Mouse (Mus musculus) kidney, postnatal 36 days (tissue): Measurements from ENCODE around the gene Zfp280b.
"Not testable (repeated sequence)": the region's sequence is repeated elsewhere in the genome, so short reads cannot be mapped to it uniquely, and the experiment has no call there.

Experiments
- DNase-seq, 2 experiments: peaks; one replicate each; pipeline ENCODE4 v3.0.0; 2021 to 2022; ENCODE audit warnings: mixed read lengths in 2 of 2

Gene Zfp280b

DNA sequence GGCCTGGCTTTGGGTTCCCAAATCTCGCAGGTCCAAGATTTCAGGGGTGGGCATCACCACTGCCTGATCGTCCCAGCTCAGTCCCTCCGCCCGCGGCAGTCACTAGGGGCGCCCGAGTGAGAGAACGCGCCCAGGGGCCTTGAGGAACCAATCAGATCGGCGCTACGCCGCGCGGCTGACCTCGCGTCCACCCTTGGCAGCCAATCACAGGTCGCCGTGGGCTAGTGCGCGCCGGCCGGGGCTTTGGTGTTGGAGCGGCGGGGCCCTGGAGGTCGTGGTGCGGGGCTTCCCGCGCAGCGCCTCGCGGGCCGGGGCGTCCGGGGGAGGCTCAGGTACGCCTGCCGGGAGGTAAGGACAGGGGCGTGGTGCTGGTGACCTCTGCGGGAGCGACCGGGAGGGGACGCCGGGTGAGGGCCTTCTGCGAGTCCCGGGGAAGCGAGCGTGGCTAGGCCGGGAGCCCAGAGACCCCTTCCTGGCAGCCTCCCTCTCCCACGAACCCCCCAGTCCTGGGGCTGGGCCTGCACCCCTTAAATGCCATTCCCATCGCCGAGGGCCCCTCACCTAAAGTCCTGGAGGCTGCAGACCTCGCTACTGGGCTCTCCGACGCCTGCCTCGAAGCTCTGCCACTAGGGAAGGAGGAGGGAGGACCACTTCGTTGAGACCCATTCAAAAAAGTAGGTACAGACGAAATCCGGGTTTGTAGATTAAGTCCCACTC, at the start of gene Zfp280b:
Zfp280b (plus strand) TSS at position 249 of the 717 bp plus-strand sequence.
- DNase-seq = peak; percentile 96 to 98

DNA sequence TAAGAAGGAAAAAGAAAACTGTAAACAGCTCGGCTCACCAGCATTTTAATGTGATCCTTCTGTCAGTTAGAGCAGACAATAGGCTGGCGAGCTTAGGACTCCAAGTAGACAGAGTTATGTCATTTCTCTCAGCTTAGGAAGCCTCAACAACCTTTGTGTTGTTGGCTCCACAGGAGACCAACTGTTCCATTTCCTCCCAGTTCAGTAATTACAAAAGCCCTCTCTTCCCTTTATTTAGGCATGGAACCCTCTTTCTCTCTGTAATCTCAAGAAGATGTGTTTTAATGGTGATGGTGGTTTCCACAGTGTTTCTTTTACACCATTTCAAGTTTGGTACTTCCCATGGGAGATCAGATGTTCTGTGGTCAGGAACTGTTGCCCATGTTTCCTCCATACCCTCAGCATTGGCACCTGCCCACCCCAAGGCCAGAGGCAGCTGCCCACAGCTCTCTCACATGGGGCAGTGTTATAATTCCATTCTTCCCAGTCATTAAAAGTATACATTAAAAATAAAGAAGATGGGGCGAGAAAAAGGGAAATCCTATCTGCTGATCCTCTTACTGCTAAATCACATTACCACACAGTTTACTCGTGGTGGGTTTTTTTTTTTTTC, 41.9 kb upstream of the Zfp280b start:
- no peak for DNase-seq

DNA sequence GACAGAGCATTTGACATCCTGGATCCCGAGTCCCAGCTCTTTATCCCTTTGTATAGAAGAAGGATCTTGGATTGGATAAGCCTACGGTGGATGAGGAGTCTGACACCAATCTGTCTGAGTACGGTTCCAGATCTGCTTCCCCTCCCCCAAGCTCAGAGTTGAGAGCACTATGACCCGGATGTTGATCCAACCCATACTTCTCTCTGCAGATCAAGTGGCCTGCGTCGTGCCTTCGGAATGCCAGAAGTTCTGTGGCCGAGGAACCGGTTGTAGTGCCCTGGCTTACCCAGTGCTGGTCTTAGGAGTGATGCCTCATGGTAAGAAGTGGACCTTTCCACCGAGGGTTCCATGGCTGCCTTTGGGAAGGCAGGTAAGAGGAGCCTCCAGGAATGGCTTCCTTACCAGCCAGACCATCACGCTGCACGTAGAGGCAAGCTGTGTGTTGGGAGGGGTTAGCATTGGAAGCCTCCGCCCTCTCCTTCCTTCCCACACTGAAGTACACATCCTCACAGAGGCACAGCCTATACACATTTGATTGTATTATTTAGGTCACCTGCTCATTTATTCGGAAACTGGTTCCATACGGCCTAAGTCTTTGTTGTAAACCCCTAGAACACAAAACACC, 38.7 kb upstream of the Zfp280b start:
- no peak for DNase-seq

DNA sequence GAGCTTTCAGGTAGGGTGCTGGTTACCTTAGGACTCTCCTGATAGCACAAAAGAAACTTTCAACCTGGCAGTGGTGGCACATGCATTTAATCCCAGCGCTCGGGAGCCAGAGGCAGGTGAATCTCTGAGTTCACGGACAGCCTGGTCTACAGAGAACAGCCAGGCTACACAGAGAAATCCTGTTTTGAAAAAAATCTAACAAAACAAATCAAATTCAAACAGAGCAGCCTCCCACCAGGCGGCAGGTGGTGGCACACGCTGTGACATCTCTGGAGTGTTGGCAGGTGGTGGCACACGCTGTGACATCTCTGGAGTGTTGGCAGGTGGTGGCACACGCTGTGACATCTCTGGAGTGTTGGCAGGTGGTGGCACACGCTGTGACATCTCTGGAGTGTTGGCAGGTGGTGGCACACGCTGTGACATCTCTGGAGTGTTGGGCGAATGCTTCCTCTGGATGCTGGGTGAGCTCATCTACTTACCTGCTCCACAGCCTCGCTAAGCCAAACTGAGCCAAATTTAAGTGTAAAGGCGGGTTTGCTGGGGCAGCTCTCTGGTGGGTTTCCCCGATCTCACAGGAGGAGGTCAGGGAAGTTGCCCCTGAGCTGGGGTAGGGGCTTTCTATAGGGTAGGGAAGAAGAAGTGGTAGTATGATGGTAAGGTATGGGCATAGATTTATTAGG, 37.8 kb upstream of the Zfp280b start:
- DNase-seq = not testable (repeated sequence)

DNA sequence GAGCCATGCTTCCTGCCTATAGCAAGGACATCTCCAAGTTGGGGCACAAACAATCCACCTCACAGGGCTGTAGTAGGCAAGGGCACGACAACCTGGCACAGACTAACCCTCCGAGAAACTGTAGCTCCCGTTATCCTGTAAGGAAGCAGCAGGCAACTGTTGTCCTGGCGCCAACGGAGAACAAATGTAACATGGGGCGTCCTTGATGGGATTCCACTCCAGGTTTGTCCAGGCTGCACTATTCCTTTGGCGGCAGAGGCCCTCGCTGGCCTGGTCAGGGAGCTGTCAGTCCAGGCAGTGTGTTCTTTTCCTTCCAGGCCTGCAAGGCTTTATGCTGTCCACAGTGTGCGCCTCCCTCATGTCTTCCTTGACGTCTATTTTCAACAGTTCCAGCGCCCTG, 37.0 kb upstream of the Zfp280b start:
- DNase-seq = no peak

DNA sequence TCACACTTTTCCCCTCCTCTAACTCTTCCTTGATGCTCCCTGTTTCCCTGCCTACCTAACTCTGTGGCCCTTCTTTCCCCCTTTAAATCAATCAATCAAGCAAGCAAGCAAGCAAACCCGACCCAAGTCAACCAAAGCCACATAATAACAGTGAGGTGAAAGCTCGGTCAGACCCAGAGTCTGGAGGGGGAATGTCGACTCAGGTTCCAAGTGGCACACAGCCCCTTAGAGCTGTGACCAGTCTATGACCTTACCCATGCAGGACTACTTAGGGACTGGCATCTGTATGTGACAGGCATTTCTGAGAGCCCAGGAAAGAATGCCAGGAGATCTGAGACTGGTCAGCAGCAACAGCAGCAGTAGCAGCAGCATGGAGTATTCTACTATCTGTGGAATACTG, 36.1 kb upstream of the Zfp280b start:
- no peak for DNase-seq

DNA sequence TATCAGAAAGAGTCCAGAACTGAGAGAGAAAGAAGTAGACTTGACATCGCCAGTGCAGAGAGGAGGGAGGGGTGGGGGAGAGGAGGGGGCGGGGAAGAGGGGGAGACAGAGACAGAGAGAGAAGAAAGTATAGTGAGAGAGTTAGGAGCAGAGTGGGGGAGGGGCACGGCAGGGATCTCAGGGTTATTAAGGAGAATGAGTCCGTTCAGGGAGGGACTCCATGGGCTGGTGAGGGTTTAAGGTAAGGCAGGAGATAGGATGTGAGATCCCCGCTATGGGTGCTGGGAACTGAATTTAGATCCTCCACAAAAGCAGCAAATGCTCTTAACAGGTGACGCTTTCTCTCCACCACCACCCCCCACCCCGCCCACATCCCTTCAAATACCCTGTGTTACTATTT, 31.3 kb upstream of the Zfp280b start:
- no peak for DNase-seq

DNA sequence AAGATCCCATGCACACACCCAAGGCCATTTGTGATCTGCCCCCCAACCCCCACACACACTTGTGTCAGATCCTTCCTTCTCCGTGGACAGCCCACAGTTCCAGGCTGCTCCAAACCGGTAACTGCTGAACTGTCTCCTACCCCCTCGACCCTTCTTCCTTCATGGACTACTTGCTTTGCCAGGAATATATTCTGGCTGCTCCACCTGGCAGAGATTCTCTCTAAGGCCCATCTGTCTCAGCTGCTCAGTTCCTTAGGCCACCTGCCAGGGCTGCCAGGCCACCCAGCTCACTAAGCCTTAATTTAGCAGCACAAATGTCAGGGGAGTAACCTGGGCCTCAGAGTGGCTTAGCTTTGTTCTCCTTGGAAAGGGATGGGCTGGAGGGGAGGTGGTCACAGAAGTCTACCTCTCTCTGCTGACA, 30.3 kb upstream of the Zfp280b start:
- DNase-seq = no peak

DNA sequence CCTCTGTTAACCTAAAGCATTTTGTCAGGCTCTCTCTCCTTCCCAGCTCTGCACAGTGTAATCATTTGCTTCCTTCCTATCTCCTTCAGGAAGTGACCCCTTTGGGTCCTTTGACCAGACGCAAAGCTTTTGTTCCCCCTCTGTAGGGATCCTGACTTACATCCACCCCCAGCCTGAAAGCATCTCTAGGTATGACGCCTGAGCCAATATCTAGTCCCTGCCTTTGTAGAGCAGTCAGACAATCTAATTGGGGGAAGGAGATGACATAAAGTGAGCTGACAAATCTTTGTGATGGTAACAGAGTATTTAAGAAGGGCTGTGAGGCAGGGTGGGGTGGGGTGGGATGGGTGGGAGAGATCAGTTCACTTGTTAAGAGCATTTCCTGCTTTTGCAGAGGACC, 29.8 kb upstream of the Zfp280b start:
- no peak for DNase-seq

DNA sequence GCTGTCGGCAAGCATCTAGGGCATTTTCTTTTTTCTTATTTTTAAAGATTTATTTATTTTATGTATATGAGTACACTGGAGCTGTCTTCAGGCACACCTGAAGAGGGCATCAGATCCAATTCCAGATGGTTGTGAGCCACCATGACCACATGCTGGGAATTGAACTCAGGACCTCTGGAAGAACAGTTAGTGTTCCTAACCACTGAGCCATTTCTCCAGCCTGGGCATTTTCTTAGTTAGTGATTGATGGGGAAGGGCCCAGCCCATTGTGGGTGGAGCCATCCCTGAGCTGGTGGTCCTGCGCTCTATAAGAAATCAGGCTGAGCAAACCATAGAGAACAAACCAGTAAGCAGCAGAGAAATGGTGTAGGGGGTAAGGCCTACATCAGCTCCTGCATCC, 29.2 kb upstream of the Zfp280b start:
- no peak for DNase-seq

DNA sequence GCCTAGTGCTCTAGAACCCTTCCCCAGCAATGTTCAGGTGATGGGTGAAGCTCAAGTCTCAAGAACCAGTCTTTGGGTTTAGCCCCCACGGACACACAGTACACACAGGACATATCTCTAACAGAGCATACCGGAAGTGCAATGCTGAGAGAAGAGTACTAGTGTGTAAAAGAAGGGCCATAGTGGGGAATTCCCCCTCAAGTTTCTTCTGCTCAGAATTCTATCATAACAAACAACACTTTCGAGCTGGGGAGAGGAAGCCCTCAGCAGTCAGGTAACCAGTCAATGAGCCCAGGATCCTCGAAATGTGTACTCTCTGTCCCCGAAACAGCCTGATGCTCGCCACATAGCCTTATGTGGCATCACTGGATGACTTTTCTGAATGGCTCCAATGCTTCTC, 26.1 kb upstream of the Zfp280b start:
- DNase-seq = no peak

DNA sequence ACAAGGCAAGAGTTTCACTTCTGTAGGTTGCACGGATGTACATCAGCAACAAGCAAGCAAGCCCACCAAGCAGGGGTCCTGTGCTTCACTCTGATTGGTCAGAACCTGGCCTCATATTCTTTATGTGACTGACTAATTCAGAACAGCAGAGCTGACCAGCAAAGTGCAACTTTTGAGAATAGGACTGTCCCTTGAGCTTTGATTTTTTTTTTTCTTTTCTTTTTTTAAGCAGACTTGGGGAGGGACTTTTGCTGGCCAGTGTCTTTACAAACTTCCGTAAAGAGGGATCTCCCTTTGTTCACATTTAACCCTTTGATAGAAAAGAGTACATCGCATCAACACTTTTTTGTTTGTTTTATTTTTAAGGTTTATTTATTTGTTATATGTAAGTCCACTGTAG, 22.6 kb upstream of the Zfp280b start:
- DNase-seq = no peak

DNA sequence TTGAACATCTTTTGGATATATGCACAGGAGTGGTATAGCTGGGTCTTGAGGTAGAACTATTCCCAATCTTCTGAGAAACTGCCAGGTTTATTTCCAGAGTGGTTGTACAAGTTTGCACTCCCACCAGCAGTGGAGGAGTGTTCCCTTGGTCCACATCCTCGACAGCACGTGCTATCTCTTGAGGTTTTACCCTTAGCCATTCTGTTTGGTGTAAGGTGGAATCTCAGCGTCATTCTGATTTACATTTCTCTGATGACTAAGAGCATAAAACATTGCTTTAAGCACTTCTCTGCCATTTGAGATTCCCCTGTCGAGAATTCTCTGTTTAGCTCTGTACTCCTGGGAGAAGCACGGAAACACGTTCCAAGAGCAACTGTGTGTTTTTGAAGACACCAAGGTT, 19.5 kb upstream of the Zfp280b start:
- no peak for DNase-seq

DNA sequence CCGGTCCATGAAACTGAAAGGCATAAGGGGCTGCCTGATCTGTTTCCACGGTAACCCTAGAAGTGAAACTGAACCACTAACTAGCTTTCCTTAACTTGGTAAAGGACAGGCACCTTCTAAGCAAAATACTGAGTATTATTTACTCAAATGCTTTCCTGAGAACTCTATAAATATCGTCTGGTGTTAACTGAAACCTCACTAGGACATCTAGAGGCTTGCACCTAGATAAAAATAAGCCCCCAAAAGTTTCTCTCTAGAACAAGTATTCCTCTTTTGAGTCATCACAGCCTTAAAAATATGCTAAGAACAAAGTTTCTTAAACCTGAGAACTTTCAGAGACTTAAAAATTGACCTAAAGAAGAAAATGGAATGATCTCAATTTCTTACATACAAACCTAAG, 15.6 kb upstream of the Zfp280b start:
- DNase-seq = no peak

DNA sequence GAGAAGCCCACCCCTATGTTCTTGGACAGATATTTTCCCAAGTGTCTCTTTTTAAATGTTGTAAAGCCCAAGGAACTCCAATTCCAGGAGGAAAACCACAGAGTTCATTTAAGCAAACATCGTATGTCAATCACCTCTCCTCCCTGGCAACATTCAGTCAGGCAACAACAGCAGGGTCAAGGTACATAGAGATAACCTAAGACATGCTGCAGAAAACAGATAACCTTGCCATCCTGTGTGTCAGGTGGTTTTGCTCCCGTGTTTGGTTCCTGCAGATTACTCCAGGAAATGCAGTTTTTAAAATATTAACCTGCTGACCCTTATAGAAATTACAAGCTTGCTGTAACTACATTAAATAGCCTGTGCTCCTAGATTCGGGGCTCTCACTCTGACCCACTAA, 10.7 kb upstream of the Zfp280b start:
- no peak for DNase-seq

DNA sequence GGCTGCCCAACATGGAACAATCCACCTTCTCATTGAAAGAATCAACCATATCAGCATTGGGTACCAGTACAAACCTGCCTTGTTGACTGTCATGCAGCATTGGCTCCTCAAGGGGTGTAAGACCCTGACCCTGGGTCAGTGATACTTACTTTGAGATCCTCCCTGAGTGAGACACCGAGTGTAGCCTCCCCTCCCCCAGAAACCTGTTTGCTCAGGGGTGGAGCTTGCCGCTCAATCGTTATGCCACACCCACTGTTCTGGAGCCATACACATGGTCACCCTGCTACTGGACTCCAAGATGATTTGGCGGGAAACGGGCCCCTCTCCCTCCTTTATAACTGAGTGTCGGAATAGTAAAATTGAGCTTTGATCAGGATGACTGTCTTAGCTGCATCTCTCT, 8.5 kb upstream of the Zfp280b start:
- DNase-seq = no peak

DNA sequence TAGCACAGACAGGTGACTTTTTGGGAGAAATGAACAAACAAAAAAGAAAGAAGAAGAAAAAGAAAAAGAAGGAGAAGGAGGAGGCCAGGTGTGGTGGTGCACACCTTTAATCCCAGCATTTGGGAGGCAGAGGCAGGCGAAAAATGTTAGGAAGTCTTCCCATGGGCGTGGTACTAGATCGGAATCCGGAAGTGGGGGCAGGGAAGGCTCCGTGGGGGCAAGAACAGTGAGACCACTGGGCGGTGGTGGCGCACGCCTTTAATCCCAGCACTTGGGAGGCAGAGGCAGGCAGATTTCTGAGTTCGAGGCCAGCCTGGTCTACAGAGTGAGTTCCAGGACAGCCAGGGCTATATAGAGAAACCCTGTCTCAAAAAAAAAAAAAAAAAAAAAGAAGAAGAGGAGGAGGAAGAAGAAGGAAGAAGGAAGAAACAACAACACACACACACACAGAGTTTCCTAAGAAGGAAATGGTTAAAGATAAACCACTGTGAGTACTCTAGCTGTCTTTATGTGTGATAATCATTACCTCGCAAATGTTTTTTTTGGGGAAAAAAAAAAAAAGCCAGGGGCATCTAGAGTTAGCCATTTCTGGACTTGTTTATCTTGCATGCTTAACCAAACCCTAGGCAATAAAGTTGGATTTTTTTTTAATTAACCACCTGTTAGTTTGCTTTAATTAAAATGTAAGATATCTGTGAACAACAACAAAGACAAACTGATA, 6.8 kb upstream of the Zfp280b start:
- no peak for DNase-seq

DNA sequence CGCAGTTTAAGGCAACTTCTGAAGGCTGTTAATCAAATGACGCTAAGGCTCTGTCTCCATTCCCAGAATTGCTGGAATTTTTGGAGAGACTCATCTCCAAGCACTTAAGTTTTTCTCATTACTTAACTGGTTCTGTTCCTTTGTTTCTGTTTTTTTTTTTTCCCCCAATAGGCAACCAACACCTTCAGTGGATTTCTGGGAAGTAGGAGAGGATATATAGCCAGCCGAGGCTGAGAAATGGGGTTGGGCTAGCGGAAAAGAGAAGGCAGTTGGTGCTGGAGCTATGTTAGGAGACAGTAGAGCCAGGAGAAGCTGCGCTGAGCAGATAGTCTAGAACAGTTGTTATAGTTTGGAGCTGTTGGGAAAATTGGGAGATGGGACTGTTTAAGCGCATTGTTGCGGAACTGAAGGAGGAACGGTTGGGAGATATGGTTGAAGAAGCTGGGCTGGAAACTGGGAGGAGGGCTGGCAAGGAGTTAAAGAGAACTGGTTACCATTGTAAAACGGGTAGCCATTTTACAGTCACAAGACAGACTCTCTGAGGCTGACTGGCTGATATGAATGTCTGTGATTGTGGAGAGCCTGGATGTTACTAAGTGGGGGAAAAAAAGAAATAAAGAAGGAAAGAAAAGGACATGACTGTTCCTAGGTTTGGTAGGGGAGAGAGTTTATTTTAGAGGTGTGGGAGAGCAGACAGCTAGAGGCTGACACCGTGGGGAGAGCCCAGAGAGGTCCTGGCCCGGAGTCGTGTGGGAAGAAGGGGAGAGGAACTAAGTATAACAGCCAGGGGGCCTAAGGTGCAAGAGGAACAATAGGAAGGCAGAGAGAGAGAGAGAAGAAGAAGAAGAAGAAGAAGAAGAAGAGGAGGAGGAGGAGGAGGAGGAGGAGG, 5.1 kb upstream of the Zfp280b start:
- no peak for DNase-seq

DNA sequence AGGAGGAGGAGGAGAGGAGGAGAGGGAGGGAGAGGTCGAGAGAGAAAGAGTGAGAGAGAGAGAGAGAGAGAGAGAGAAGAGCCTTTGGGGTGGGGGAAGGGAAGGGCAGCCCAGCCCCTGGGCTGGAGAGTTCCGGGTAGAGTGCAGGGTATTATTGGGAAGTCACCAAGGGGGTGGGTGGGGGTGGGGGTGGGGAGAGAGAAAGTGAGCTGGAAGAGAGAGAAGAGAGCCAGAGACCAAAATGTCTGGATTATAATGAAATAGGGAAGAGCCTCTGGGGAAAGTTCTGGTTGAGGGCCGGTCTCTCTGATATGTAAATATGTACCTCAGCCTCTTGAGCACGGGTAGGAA, 4.5 kb upstream of the Zfp280b start:
- DNase-seq = no peak

DNA sequence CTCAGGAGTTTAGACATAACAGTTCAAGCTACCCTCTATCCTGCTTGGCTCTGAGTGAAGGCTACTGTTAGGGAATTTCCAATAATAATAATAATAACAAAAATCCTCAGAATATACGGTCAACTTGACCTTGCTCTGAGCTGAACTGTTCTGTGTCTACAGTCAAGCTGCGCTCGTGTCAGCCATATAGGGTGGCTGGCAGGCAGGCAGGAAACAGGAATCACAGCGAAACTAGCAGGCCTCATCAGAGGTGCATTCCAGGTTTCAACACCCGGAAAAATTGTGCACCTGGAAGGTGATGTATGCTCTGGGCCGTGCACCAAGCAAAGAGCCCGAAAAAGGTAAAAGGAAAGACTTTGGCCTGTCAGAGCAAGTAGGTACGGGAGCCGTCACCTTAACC, 4.1 kb upstream of the Zfp280b start:
- DNase-seq = no peak

DNA sequence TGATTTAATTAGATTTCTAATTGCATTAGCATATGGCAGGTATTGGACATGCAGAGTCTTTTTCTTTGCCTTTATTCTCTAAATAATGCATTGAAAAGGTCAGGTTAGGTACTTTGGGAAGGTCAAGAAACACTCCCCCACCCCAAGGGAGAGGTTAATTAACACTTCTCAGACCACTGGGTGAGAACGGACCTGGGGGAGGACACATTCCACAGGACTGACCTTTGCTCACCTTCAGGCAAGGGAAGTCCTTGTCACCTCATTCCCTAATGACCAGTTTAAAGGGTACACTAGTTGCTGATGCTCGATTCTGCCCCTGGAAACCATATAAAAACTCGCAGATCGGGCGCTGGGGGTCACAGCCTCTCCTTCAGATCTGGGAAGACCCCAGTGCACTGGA, 3.2 kb upstream of the Zfp280b start:
- DNase-seq = peak; percentile 50 to 60

DNA sequence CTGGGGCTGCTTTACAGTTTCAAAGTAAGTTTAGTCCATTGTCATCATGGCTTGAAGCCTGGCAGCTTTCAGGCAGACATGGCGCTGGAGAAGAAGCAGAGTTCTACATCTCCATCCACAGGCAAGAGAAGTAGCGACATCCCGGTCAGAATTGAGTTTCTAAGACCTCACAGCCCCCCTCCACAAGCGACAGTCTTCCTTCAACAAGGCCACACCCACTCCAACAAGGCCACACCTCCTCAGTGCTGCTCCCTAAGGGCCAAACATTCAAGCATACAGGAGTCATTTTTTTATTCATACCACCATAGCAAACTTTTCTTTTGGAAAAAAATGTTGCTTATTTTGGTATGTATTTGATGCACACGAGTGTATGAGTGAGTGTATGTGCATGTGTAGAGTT, 2.0 kb upstream of the Zfp280b start:
- peak in 1 of 2 experiments; percentile 22 for DNase-seq
